ENCODE assay signal across 8 mouse cellular contexts in the genomic region with DNA sequence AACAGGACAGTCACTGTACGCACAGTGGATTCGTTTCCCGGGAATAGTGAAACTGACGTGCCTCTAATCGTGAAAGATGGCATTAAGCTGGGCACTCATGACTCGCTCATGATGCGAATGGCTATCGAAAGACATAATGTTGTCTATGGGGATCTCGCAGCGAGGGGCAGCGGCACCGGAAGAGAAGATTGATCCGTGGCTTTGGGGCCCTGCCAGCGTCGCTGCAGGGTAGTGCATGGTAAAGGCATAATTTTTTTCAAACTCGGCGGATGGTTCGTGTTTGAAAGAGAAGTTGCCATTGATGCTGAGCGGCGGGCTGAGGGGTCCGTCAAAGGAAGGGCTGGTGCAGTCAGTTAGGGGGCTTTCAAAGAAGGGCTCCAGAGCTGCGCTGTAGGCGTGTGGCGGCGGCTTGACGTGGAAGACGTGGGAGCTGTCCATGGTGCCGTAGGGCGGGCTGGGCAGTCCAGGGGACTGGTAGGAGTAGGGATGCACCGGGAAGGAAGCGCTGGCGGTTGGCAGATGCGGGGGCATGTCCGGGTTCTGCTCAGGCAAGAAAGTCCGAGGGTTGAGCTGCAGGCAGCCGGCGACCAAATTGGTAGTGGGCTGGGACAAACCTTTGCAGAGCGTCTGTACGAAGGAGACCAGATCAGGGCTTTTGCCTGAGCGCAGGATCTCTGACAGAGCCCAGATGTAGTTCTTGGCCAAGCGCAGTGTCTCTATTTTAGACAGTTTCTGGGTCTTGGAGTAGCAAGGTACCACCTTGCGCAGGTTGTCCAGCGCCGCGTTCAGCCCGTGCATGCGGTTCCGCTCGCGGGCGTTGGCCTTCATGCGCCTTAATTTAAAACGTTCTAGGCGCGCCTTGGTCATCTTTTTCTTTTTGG. TPM values are rescaled to one million over a fixed set of nuclear protein-coding genes. Genes with fewer than 3 reads are reported as not detected.
DNase-seq lines count a peak whose midpoint lies in the region; ATAC-seq and TF ChIP-seq lines count a peak whose summit lies in the region.

No protein-coding gene starts in this region.

- H3K4me3 ChIP-seq in ES-Bruce4 (ENCODE audit: low read depth, low read length) = peak overlapping the region; percentile 65
- H3K4me3 ChIP-seq in embryonic facial prominence, embryonic 15.5 days (replicated peaks) = peak overlapping the region; percentile 43
- H3K4me3 ChIP-seq in lung, embryonic 14.5 days (ENCODE audit: low read depth, low read length) = peak overlapping the region; percentile 36
- peak overlapping the region; percentile 43 for H3K4me3 ChIP-seq in neural tube, embryonic 15.5 days (replicated peaks)

- peak overlapping the region; percentile 46 for H3K9ac ChIP-seq in ES-Bruce4 (ENCODE audit: low read depth, poor library complexity, severe bottlenecking)
- H3K9ac ChIP-seq in embryonic facial prominence, embryonic 15.5 days = no peak overlapping the region
- H3K9ac ChIP-seq in lung, embryonic 14.5 days = no peak overlapping the region
- peak overlapping the region; percentile 42 for H3K9ac ChIP-seq in neural tube, embryonic 15.5 days (replicated peaks)

- peak; percentile 69 for ATAC-seq in embryonic facial prominence, embryonic 15.5 days (ENCODE audit: insufficient number of reproducible peaks, low FRiP score, low TSS enrichment, low read depth)
- ATAC-seq in lung, embryonic 14.5 days (ENCODE audit: insufficient read depth) = peak; percentile 97
- peak; percentile 55 for ATAC-seq in neural tube, embryonic 15.5 days (ENCODE audit: low FRiP score)

- no peaks in the 10 kb centered on the region for H3K36me3 ChIP-seq in ES-Bruce4 (ENCODE audit: control insufficient read depth, insufficient read depth, low read length, poor library complexity, severe bottlenecking)
- H3K36me3 ChIP-seq in embryonic facial prominence, embryonic 15.5 days = no peaks in the 10 kb centered on the region
- H3K36me3 ChIP-seq in lung, embryonic 14.5 days (ENCODE audit: insufficient read depth) = no peaks in the 10 kb centered on the region
- no peaks in the 10 kb centered on the region for H3K36me3 ChIP-seq in neural tube, embryonic 15.5 days

- no peak for TF ChIP-seq POLR2A in ES-Bruce4 (IDR thresholded peaks at IDR 0.05; ENCODE audit: insufficient read depth, low read length)
- TF ChIP-seq POLR2A in brain, embryonic 14.5 days (IDR thresholded peaks at IDR 0.05; ENCODE audit: borderline replicate concordance, extremely low read depth, insufficient read depth, insufficient read length, poor library complexity, severe bottlenecking) = no peak

- WGBS in embryonic facial prominence, embryonic 15.5 days = 3% methylated on average over 55 of the region's 55 CpGs
- WGBS in lung, embryonic 14.5 days = 4% methylated on average over 55 of the region's 55 CpGs
- 2% methylated on average over 55 of the region's 55 CpGs for WGBS in neural tube, embryonic 15.5 days

- H3K27ac ChIP-seq in ES-Bruce4 (ENCODE audit: insufficient read depth, low read length) = no peak overlapping the region
- H3K27ac ChIP-seq in embryonic facial prominence, embryonic 15.5 days (replicated peaks) = no peak overlapping the region
- no peak overlapping the region for H3K27ac ChIP-seq in lung, embryonic 14.5 days (ENCODE audit: low read depth)
- H3K27ac ChIP-seq in neural tube, embryonic 15.5 days (replicated peaks) = peak overlapping the region; percentile 50; the same call in 1 of the 2 replicates

- peak overlapping the region; percentile 93 for H3K4me2 ChIP-seq in embryonic facial prominence, embryonic 15.5 days (replicated peaks)
- H3K4me2 ChIP-seq in lung, embryonic 14.5 days = peak overlapping the region; percentile 79
- H3K4me2 ChIP-seq in neural tube, embryonic 15.5 days = peak overlapping the region; percentile 75

- intact Hi-C loops in heart, postnatal 10 days (cut with DNase I) = no loop called here

- TF ChIP-seq CTCF in ES-Bruce4 (IDR thresholded peaks at IDR 0.05; ENCODE audit: low read depth, low read length) = no peak
- TF ChIP-seq CTCF in brain, embryonic 14.5 days (IDR thresholded peaks at IDR 0.05; ENCODE audit: borderline replicate concordance, extremely low read depth, insufficient read depth, insufficient read length) = no peak
- no peak for TF ChIP-seq CTCF in lung, embryonic 14.5 days (IDR thresholded peaks at IDR 0.05; ENCODE audit: low read depth)

- peak; percentile 88 for DNase-seq in brain, embryonic 14.5 days (ENCODE audit: low read depth)
- peak; percentile 83 to 90 for DNase-seq in heart, postnatal 10 days
- peak; percentile 59 to 91 for DNase-seq in kidney, postnatal 36 days
- peak; percentile 95 for DNase-seq in lung, embryonic 14.5 days
- peak; percentile 77 for DNase-seq in thymus, postnatal 4 days

- no peaks in the 10 kb centered on the region for H3K4me1 ChIP-seq in ES-Bruce4 (ENCODE audit: control insufficient read depth, insufficient read depth, low read length)
- H3K4me1 ChIP-seq in embryonic facial prominence, embryonic 15.5 days = peaks cover 16% of the 10 kb centered on the region
- H3K4me1 ChIP-seq in lung, embryonic 14.5 days (ENCODE audit: insufficient read depth) = no peaks in the 10 kb centered on the region
- H3K4me1 ChIP-seq in neural tube, embryonic 15.5 days = peaks cover 36% of the 10 kb centered on the region

- H3K27me3 ChIP-seq in ES-Bruce4 (ENCODE audit: control insufficient read depth, insufficient read depth, low read length, poor library complexity, severe bottlenecking) = peaks cover 5% of the 10 kb centered on the region; the same call in 1 of the 2 replicates
- peaks cover 63% of the 10 kb centered on the region for H3K27me3 ChIP-seq in embryonic facial prominence, embryonic 15.5 days
- peaks cover 59% of the 10 kb centered on the region for H3K27me3 ChIP-seq in lung, embryonic 14.5 days (ENCODE audit: insufficient read depth, low read length)
- H3K27me3 ChIP-seq in neural tube, embryonic 15.5 days (replicated peaks) = peaks cover 39% of the 10 kb centered on the region

- TF ChIP-seq EP300 in ES-Bruce4 (IDR thresholded peaks at IDR 0.05; ENCODE audit: insufficient read depth, low read depth, low read length) = peak; percentile 88

- no peaks in the 10 kb centered on the region for H3K9me3 ChIP-seq in ES-Bruce4 (replicated peaks; ENCODE audit: control insufficient read depth, insufficient read depth, low read length, poor library complexity, severe bottlenecking)
- no peaks in the 10 kb centered on the region for H3K9me3 ChIP-seq in embryonic facial prominence, embryonic 15.5 days (replicated peaks)
- H3K9me3 ChIP-seq in lung, embryonic 14.5 days (ENCODE audit: low read depth, low read length) = no peaks in the 10 kb centered on the region
- no peaks in the 10 kb centered on the region for H3K9me3 ChIP-seq in neural tube, embryonic 15.5 days (replicated peaks)

RNA-seq across cellular contexts. Expression of a gene that starts 2.4 kb away (rescaled TPM):
- 3.1 and 3.4 TPM in 2 replicates for polyA plus RNA-seq in ES-Bruce4 (2011; ENCODE audit: insufficient read depth, insufficient read length, low read depth, missing spikeins)
- 33.3 and 42.1 TPM in 2 replicates for polyA plus RNA-seq in brain, embryonic 14.5 days (2012; rRNA removed)
- 4.3 and 4.7 TPM in 2 replicates for polyA plus RNA-seq in embryonic facial prominence, embryonic 15.5 days (2015; fragmentation: Nextera tagmentation; extraction: Ambion mirVana)
- not detected for total RNA-seq in heart, postnatal 10 days (2021)
- not detected in 2 replicates for polyA plus RNA-seq in lung, embryonic 14.5 days (2014; fragmentation: Nextera tagmentation; extraction: Ambion mirVana)
- polyA plus RNA-seq in neural tube, embryonic 15.5 days (2015; fragmentation: Nextera tagmentation; extraction: Ambion mirVana) = 11.0 and 16.9 TPM in 2 replicates

RNA-seq across cellular contexts. Expression of a gene that starts 2.4 kb away (rescaled TPM):
- 1.5 and 1.8 TPM in 2 replicates for polyA plus RNA-seq in ES-Bruce4 (2011; ENCODE audit: insufficient read depth, insufficient read length, low read depth, missing spikeins)
- 0.46 and 0.96 TPM in 2 replicates for polyA plus RNA-seq in brain, embryonic 14.5 days (2012; rRNA removed)
- polyA plus RNA-seq in embryonic facial prominence, embryonic 15.5 days (2015; fragmentation: Nextera tagmentation; extraction: Ambion mirVana) = 3.3 and 4.0 TPM in 2 replicates
- total RNA-seq in heart, postnatal 10 days (2021) = 1 to 10 TPM; 1.2 to 1.5 TPM
- 0.12 and 0.81 TPM in 2 replicates for polyA plus RNA-seq in lung, embryonic 14.5 days (2014; fragmentation: Nextera tagmentation; extraction: Ambion mirVana)
- polyA plus RNA-seq in neural tube, embryonic 15.5 days (2015; fragmentation: Nextera tagmentation; extraction: Ambion mirVana) = 0.69 and 2.0 TPM in 2 replicates

Comparison
In these comparisons a context has a peak if more than half of its experiments do, and no peak if none do; other contexts are left out.
1. H3K9ac ChIP-seq: peak in ES-Bruce4 (single experiment) and neural tube, embryonic 15.5 days (single experiment); none in embryonic facial prominence, embryonic 15.5 days (single experiment) and lung, embryonic 14.5 days (single experiment).
2. Peak in every context shown above with its lines, with median percentiles within 50 percentile points of each other: H3K4me3 ChIP-seq, DNase-seq, ATAC-seq and H3K4me2 ChIP-seq.